Mouse (Mus musculus) thymus, postnatal 36 days (tissue): ENCODE measurements at regions not wholly inside any gene's neighbourhood (a gene's known extent, or its start where the extent isn't known, plus 50 kb on each side); places are given as distances from the start of the nearest gene placed in this dataset.

Experiments used
- DNase-seq, 2 experiments: peaks; one replicate each; pipeline ENCODE4 v3.0.0; 2022; ENCODE audit warnings: mixed read lengths in 2 of 2

GRCm38 (mm10) chr12:98039677-98040076, 219.6 kb downstream of the Galc start:
- no peak for DNase-seq

GRCm38 (mm10) chr12:98023655-98024054, 235.6 kb downstream of the Galc start:
- no peak for DNase-seq

- no peak for DNase-seq
These were observed 244.5 kb downstream of the Galc start for GRCm38 (mm10) chr12:98014607-98015278.

GRCm38 (mm10) chr12:98009175-98009574, 250.1 kb downstream of the Galc start:
- DNase-seq: no peak

- DNase-seq: no peak
These were observed 253.4 kb downstream of the Galc start for GRCm38 (mm10) chr12:98005671-98006469.

GRCm38 (mm10) chr12:98002217-98002616, 257.0 kb downstream of the Galc start:
- no peak for DNase-seq

- no peak for DNase-seq
These were observed 264.4 kb downstream of the Galc start for GRCm38 (mm10) chr12:97994884-97995283.

GRCm38 (mm10) chr12:97993937-97994336, 265.3 kb downstream of the Galc start:
- no peak for DNase-seq

GRCm38 (mm10) chr12:97983390-97983789, 275.9 kb downstream of the Galc start:
- no peak for DNase-seq

GRCm38 (mm10) chr12:97978668-97979067, 280.6 kb downstream of the Galc start:
- no peak for DNase-seq

- no peak for DNase-seq
These were observed 281.0 kb downstream of the Galc start for GRCm38 (mm10) chr12:97978178-97978651.

GRCm38 (mm10) chr12:97977633-97978032, 281.6 kb downstream of the Galc start:
- DNase-seq: no peak

- no peak for DNase-seq
These were observed 285.2 kb downstream of the Galc start for GRCm38 (mm10) chr12:97973909-97974510.

GRCm38 (mm10) chr12:97957201-97957600, 302.1 kb downstream of the Galc start:
- DNase-seq: no peak

GRCm38 (mm10) chr12:97953336-97953735, 305.9 kb downstream of the Galc start:
- no peak for DNase-seq

- DNase-seq: no peak
These were observed 307.1 kb downstream of the Galc start for GRCm38 (mm10) chr12:97952204-97952603.

GRCm38 (mm10) chr12:97950072-97950471, 309.2 kb downstream of the Galc start:
- no peak for DNase-seq

GRCm38 (mm10) chr12:97947421-97947820, 311.8 kb downstream of the Galc start:
- no peak for DNase-seq

GRCm38 (mm10) chr12:97938361-97938760, 320.9 kb downstream of the Galc start:
- DNase-seq: no peak

GRCm38 (mm10) chr12:97929877-97930276, 329.4 kb downstream of the Galc start:
- no peak for DNase-seq

- no peak for DNase-seq
These were observed 332.2 kb downstream of the Galc start for GRCm38 (mm10) chr12:97927036-97927435.

GRCm38 (mm10) chr12:97921349-97922264, 337.7 kb downstream of the Galc start:
- DNase-seq: no peak

GRCm38 (mm10) chr12:97918416-97918815, 340.8 kb downstream of the Galc start:
- no peak for DNase-seq
